Mouse (Mus musculus) limb, embryonic 13.5 days (tissue): ENCODE results near the gene Rsc1a1. TPM values are rescaled to one million over a fixed set of nuclear protein-coding genes. Genes with fewer than 3 reads are reported as not detected.

Source experiments
- polyA plus RNA-seq: library from polyadenylated mRNA; unstranded; fragments of >200 nt; fragmentation: Nextera tagmentation; extraction: Ambion mirVana; gene quantifications from 2 replicates; pipeline ENCODE4 v1.2.1, GENCODE M21; 2015

The Rsc1a1 gene
- polyA plus RNA-seq, 1 experiment from 2014 or later = 1.3 TPM

Other genes starting within 250 kb of the Rsc1a1 start
- gene Srarp, start 249.5 kb downstream of the Rsc1a1 start, polyA plus RNA-seq = not detected in 2 replicates
- 48.6 and 48.7 TPM in 2 replicates for gene Zbtb17, start 240.9 kb downstream of the Rsc1a1 start, polyA plus RNA-seq
- gene Spen, start 147.0 kb downstream of the Rsc1a1 start, polyA plus RNA-seq = 10.8 and 11.5 TPM in 2 replicates
- gene Fblim1, start 79.5 kb downstream of the Rsc1a1 start, polyA plus RNA-seq = 62.4 and 67.7 TPM in 2 replicates
- 0.38 and 0.66 TPM in 2 replicates for gene Tmem82, start 67.0 kb downstream of the Rsc1a1 start, polyA plus RNA-seq
- gene Slc25a34, start 61.8 kb downstream of the Rsc1a1 start, polyA plus RNA-seq = not detected in 2 replicates
- 7.9 and 8.7 TPM in 2 replicates for gene Plekhm2, start 20.7 kb downstream of the Rsc1a1 start, polyA plus RNA-seq
- gene Ddi2, start 37.8 kb upstream of the Rsc1a1 start, polyA plus RNA-seq = 21.8 and 23.4 TPM in 2 replicates
- gene Agmat, start 61.1 kb upstream of the Rsc1a1 start, polyA plus RNA-seq = 0.13 TPM in 1 of 2 replicates, not detected in the other
- 3.4 and 3.6 TPM in 2 replicates for gene Dnajc16, start 105.3 kb upstream of the Rsc1a1 start, polyA plus RNA-seq
- 17.1 and 17.2 TPM in 2 replicates for gene Casp9, start 108.0 kb upstream of the Rsc1a1 start, polyA plus RNA-seq
- 0.20 TPM in 1 of 2 replicates, not detected in the other for gene Cela2a, start 140.6 kb upstream of the Rsc1a1 start, polyA plus RNA-seq
- not detected in 2 replicates for gene Ctrc, start 160.8 kb upstream of the Rsc1a1 start, polyA plus RNA-seq
- gene Efhd2, start 189.3 kb upstream of the Rsc1a1 start, polyA plus RNA-seq = 56.9 and 58.7 TPM in 2 replicates